Mouse (Mus musculus): Measurements from ENCODE around the gene 2410002F23Rik. TPM values are rescaled to one million over a fixed set of nuclear protein-coding genes. Genes with fewer than 3 reads are reported as not detected.
"Not testable (repeated sequence)": the region's sequence is repeated elsewhere in the genome, so short reads cannot be mapped to it uniquely, and the experiment has no call there.

The 2410002F23Rik gene
- 119 and 143 TPM in 2 replicates for polyA plus RNA-seq (2014; fragmentation: Nextera tagmentation; extraction: Ambion mirVana)

DNA sequence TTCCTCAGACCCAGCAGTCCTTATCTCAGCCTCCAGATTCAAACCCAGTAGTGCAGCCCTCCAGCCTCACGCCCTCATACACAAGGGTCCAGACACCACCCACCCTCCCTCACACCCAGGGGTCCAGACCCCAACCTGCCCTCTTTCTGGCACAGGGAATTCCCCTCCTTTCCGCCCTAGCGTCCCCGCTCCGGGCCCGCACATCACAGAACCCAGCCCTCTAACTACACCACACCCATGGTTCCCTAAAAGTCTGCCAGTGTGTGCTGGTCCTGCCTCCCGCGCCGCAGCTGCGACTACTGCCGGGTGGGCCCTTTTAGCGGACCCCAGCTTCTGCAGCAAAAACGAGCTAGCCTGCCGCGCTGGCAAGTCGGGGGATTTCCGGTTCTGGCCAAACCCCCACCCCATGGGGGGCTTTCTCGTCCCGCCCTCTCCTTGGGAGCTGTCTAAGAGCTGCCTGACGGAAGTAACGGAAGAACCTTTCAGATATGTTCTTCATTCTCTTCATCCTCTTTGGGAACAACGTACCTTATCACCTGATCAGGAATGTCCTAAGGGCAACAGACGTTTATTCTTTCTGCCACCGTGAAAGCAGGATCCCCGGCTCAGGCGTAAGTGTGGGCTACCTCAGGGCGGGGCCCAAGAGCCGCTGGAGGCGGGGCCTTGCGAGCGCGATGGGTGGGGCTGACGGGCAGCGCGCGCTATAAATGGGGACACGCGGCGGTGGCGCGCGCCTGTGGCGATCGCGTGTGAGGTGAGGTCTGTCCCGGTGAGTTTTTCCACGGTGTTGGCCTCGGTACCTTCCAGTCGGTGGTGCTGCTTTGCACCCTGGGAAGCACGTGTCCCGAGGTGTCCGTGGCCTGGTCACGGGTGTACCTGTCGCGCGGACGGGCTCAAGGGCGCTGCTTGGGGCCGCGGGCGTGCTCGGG is at the start of gene 2410002F23Rik, which contains the start of gene 1700028J19Rik:
TSS of gene 2410002F23Rik (plus strand) at position 668 of the 929 bp plus-strand sequence.
TSS of gene 1700028J19Rik (minus strand) at position 641 of the 929 bp plus-strand sequence.
- Histone ChIP-seq H3K4me3 (ENCODE audit: low read length) (peak within 1 kb of the TSS; percentile 96), H3K36me3 (ENCODE audit: control insufficient read depth, insufficient read depth, low read length) (peaks cover 34% of the 10 kb centered on the region), H3K4me2 (replicated peaks; ENCODE audit: low read depth, low read length) (peak within 1 kb of the TSS; percentile 88), H3K4me1 (ENCODE audit: control insufficient read depth, insufficient read depth, low read length) (peaks cover 23% of the 10 kb centered on the region), H3K9ac (ENCODE audit: low read depth, low read length) (peak within 1 kb of the TSS; percentile 95), H3K27me3 (ENCODE audit: control insufficient read depth, insufficient read depth, low read length) (no peaks in the 10 kb centered on the region), H3K27ac (ENCODE audit: low read depth, low read length) (peak within 1 kb of the TSS; percentile 96), H3K9me3 (ENCODE audit: control insufficient read depth, low read length) (no peaks in the 10 kb centered on the region)
- ATAC-seq (ENCODE audit: low FRiP score, low TSS enrichment), result peak; percentile 87
- 1% methylated on average over 54 of the region's 62 CpGs for WGBS

DNA sequence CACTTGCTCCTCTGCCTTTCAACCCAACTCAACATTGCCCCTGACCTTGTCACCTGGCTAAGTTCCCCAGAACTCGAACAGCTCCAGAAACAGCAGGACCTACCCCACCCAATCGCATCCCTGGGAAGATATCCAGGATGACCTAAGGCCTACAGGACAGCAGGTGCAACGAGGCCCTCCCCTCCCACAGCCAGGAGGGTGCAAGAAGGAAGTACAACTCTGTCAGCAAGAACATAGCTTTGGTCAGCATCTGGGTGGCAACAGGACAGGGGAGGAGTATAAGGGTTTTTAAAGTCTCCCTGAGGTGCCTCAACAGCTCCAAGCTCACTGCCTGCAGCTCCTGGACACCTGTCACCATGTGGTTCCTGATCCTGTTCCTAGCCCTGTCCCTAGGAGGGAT is 48.6 kb upstream of the 2410002F23Rik start, which contains the start of gene Klk1b3:
TSS of gene Klk1b3 (plus strand) at position 301 of the 400 bp plus-strand sequence.
- WGBS, result 65% methylated on average over 3 of the region's 3 CpGs
- H3K4me1 ChIP-seq (ENCODE audit: control insufficient read depth, insufficient read depth, low read length), result no peaks in the 10 kb centered on the region
- H3K4me2 ChIP-seq (replicated peaks; ENCODE audit: low read depth, low read length), result no peak within 1 kb of the TSS
- no peak within 1 kb of the TSS for H3K9ac ChIP-seq (ENCODE audit: low read depth, low read length)
- no peaks in the 10 kb centered on the region for H3K9me3 ChIP-seq (ENCODE audit: control insufficient read depth, low read length)
- no peak within 1 kb of the TSS for H3K4me3 ChIP-seq (ENCODE audit: low read length)
- H3K27ac ChIP-seq (ENCODE audit: low read depth, low read length), result no peak within 1 kb of the TSS
- H3K27me3 ChIP-seq (ENCODE audit: control insufficient read depth, insufficient read depth, low read length), result no peaks in the 10 kb centered on the region
- no peak for ATAC-seq (ENCODE audit: low FRiP score, low TSS enrichment)
- no peaks in the 10 kb centered on the region for H3K36me3 ChIP-seq (ENCODE audit: control insufficient read depth, insufficient read depth, low read length)

DNA sequence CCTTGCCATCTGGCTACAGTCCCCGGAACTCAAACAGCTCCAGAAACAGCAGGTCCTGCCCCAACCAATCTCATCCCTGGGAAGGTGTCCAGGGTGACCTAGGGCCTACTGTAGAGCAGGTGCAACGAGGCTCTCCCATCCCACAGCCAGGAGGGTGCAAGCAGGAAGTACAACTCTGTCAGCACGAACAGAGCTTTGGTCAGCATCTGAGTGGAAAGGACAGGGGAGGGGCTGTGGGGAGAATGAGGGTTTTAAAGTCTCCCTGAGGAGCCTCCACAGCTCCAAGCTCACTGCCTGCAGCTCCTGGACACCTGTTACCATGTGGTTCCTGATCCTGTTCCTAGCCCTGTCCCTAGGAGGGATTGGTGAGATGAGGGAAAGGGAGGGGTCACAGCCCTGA is 39.4 kb upstream of the 2410002F23Rik start, which contains the start of gene Klk1b4:
TSS of gene Klk1b4 (plus strand) at position 301 of the 400 bp plus-strand sequence.
- H3K4me3 ChIP-seq (ENCODE audit: low read length); H3K4me1 ChIP-seq (ENCODE audit: control insufficient read depth, insufficient read depth, low read length); H3K9me3 ChIP-seq (ENCODE audit: control insufficient read depth, low read length); H3K27me3 ChIP-seq (ENCODE audit: control insufficient read depth, insufficient read depth, low read length); H3K27ac ChIP-seq (ENCODE audit: low read depth, low read length); ATAC-seq (ENCODE audit: low FRiP score, low TSS enrichment); H3K4me2 ChIP-seq (replicated peaks; ENCODE audit: low read depth, low read length); H3K9ac ChIP-seq (ENCODE audit: low read depth, low read length); H3K36me3 ChIP-seq (ENCODE audit: control insufficient read depth, insufficient read depth, low read length): not testable (repeated sequence)
- 35% methylated on average over 3 of the region's 3 CpGs for WGBS

DNA sequence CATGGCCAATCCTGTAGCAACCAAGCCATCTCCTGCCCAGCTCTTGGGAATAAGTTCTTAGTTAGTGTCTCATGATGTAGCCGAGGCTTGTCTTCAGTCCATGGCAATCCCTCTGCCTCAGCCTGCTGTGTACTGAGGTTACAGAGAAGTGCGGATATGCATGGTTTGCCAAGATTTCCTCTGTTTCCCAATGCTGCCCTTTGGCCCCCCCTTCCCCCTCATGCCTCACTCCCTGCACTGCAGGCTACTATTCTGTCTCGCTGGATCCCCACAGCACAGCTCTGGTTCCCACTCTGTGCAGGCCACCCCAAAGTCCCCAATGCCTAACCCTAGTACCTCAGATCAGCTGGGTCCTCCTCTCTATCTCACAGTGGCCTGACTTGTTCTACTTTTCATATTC is 38.2 kb upstream of the 2410002F23Rik start:
- ATAC-seq (ENCODE audit: low FRiP score, low TSS enrichment), result no peak
- Histone ChIP-seq H3K36me3 (ENCODE audit: control insufficient read depth, insufficient read depth, low read length) (no peaks in the 10 kb centered on the region), H3K4me2 (replicated peaks; ENCODE audit: low read depth, low read length) (no peak overlapping the region), H3K27ac (ENCODE audit: low read depth, low read length) (no peak overlapping the region), H3K4me3 (ENCODE audit: low read length) (no peak overlapping the region), H3K4me1 (ENCODE audit: control insufficient read depth, insufficient read depth, low read length) (no peaks in the 10 kb centered on the region), H3K9ac (ENCODE audit: low read depth, low read length) (no peak overlapping the region), H3K27me3 (ENCODE audit: control insufficient read depth, insufficient read depth, low read length) (no peaks in the 10 kb centered on the region), H3K9me3 (ENCODE audit: control insufficient read depth, low read length) (no peaks in the 10 kb centered on the region)
- WGBS, result 73% methylated on average over 3 of the region's 3 CpGs

DNA sequence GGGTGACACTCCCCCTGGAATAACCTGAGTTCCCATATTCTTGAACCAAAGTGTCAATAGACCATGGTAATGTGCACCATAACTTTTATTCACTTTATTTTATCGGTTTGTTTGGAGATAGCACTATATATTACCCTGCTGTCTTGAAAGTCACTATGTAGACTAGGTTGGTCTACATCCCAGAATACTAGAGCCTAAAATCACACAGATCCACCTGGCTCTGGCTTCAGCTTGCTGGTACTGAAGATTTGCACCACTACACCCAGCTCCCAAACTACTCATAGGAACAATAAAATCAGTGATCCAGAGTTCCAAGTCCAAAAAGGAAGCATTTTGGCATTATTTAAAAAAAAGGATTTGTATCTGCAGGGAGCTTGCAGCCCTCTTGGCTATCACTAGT is 30.9 kb upstream of the 2410002F23Rik start, which contains the start of gene Klk1b5:
TSS of gene Klk1b5 (plus strand) at position 301 of the 400 bp plus-strand sequence.
- no peak within 1 kb of the TSS for H3K4me2 ChIP-seq (replicated peaks; ENCODE audit: low read depth, low read length)
- no peaks in the 10 kb centered on the region for H3K4me1 ChIP-seq (ENCODE audit: control insufficient read depth, insufficient read depth, low read length)
- H3K4me3 ChIP-seq (ENCODE audit: low read length), result no peak within 1 kb of the TSS
- WGBS, result 88% methylated on average over 1 of the region's 1 CpGs
- no peaks in the 10 kb centered on the region for H3K9me3 ChIP-seq (ENCODE audit: control insufficient read depth, low read length)
- no peak for ATAC-seq (ENCODE audit: low FRiP score, low TSS enrichment)
- H3K27ac ChIP-seq (ENCODE audit: low read depth, low read length), result no peak within 1 kb of the TSS
- no peak within 1 kb of the TSS for H3K9ac ChIP-seq (ENCODE audit: low read depth, low read length)
- no peaks in the 10 kb centered on the region for H3K36me3 ChIP-seq (ENCODE audit: control insufficient read depth, insufficient read depth, low read length)
- H3K27me3 ChIP-seq (ENCODE audit: control insufficient read depth, insufficient read depth, low read length), result no peaks in the 10 kb centered on the region

DNA sequence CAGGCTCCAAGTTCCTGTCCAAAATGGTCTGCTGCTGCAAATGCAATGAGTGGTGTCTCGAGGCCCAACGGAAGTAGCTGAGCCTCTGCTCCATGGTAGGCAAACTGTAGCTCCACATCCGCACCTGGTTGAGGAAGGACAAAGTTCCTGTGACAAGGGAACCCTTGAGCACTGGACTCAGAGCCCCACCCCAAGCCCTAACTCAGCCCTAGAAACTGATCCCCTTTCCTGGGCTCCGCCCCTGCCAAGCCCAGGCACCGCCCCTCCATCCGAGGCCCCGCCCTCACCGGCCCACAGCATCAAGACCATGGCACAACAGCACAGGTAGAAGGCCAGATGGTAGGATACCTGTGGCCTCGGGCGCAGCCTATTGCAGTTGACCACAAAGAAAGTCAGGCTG is 24.9 kb upstream of the 2410002F23Rik start:
- H3K36me3 ChIP-seq (ENCODE audit: control insufficient read depth, insufficient read depth, low read length); H3K27ac ChIP-seq (ENCODE audit: low read depth, low read length); H3K4me2 ChIP-seq (replicated peaks; ENCODE audit: low read depth, low read length); ATAC-seq (ENCODE audit: low FRiP score, low TSS enrichment); H3K4me1 ChIP-seq (ENCODE audit: control insufficient read depth, insufficient read depth, low read length); H3K27me3 ChIP-seq (ENCODE audit: control insufficient read depth, insufficient read depth, low read length); H3K4me3 ChIP-seq (ENCODE audit: low read length); H3K9ac ChIP-seq (ENCODE audit: low read depth, low read length); H3K9me3 ChIP-seq (ENCODE audit: control insufficient read depth, low read length): not testable (repeated sequence)
- WGBS, result 63% methylated on average over 8 of the region's 10 CpGs

DNA sequence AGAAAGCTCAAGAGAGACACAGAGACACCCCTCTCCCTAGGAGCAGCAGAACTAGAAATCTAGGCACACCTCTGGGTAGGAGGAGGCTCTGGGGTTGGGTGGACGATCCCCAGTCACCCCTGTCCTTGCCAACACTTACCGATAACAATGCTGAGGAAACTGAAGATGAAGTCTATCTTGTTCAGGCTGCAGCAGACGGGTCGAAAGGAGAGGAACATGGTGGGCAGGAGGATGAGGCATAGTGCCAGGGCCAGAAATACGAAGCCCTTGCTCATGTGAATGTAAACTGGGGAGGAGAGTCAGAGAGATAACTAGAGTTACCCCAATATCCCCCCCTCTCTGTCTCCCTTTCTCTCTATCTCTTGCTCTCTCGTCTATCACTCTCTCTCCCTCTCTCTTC is 24.2 kb upstream of the 2410002F23Rik start:
- not testable (repeated sequence) for H3K27ac ChIP-seq (ENCODE audit: low read depth, low read length); ATAC-seq (ENCODE audit: low FRiP score, low TSS enrichment); H3K4me1 ChIP-seq (ENCODE audit: control insufficient read depth, insufficient read depth, low read length); H3K4me2 ChIP-seq (replicated peaks; ENCODE audit: low read depth, low read length); H3K9me3 ChIP-seq (ENCODE audit: control insufficient read depth, low read length); H3K27me3 ChIP-seq (ENCODE audit: control insufficient read depth, insufficient read depth, low read length); H3K9ac ChIP-seq (ENCODE audit: low read depth, low read length); H3K4me3 ChIP-seq (ENCODE audit: low read length); H3K36me3 ChIP-seq (ENCODE audit: control insufficient read depth, insufficient read depth, low read length)
- 76% methylated on average over 6 of the region's 6 CpGs for WGBS

DNA sequence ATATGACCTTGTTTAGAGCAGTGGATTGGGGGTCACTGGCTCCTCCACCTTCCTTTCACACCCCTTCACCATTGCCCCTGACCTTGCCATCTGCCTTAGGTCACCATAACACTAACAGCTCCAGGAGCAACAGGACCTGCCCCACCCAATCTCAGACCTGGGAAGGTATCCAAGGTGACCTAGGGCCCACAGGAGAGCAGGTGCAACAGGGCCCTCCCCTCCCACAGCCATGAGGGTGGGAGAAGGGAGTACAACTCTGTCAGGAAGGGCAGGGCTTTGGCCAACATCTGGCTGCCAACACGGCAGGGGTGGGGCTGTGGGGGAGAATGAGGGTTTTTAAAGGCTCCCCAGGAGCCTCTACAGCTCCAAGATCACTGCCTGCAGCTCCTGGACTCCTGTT is 21.4 kb upstream of the 2410002F23Rik start, which contains the start of gene Klk1:
TSS of gene Klk1 (plus strand) at position 285 of the 400 bp plus-strand sequence.
- H3K9ac ChIP-seq (ENCODE audit: low read depth, low read length), result no peak within 1 kb of the TSS
- no peak within 1 kb of the TSS for H3K4me3 ChIP-seq (ENCODE audit: low read length)
- no peaks in the 10 kb centered on the region for H3K4me1 ChIP-seq (ENCODE audit: control insufficient read depth, insufficient read depth, low read length)
- 47% methylated on average over 1 of the region's 1 CpGs for WGBS
- no peak for ATAC-seq (ENCODE audit: low FRiP score, low TSS enrichment)
- H3K9me3 ChIP-seq (ENCODE audit: control insufficient read depth, low read length), result no peaks in the 10 kb centered on the region
- H3K4me2 ChIP-seq (replicated peaks; ENCODE audit: low read depth, low read length), result no peak within 1 kb of the TSS
- no peak within 1 kb of the TSS for H3K27ac ChIP-seq (ENCODE audit: low read depth, low read length)
- H3K27me3 ChIP-seq (ENCODE audit: control insufficient read depth, insufficient read depth, low read length), result no peaks in the 10 kb centered on the region
- H3K36me3 ChIP-seq (ENCODE audit: control insufficient read depth, insufficient read depth, low read length), result no peaks in the 10 kb centered on the region

DNA sequence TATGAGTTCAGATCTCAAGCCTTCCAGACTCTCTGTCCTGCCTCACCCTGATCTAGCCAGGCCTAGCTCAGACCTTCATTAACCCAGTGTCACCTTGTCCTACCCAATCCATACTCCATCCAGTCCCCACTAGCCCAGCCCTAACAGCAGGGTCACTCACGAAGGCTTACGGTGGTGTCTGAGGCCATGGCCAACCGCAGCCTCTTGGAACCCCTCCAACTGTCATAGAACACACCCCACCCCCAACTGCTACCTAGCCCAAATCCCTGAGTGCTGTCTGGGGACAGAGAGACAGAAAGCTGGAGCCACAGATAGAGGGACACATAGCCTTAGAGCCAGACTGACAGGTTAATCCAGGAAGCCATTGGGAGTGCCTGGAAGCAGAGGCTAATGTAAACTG is 10.6 kb upstream of the 2410002F23Rik start, which contains the start of gene Gm36864:
TSS of gene Gm36864 (plus strand) at position 269 of the 400 bp plus-strand sequence.
- H3K36me3 ChIP-seq (ENCODE audit: control insufficient read depth, insufficient read depth, low read length), result no peaks in the 10 kb centered on the region
- H3K9me3 ChIP-seq (ENCODE audit: control insufficient read depth, low read length), result no peaks in the 10 kb centered on the region
- no peak for ATAC-seq (ENCODE audit: low FRiP score, low TSS enrichment)
- no peak within 1 kb of the TSS for H3K4me2 ChIP-seq (replicated peaks; ENCODE audit: low read depth, low read length)
- no peak within 1 kb of the TSS for H3K27ac ChIP-seq (ENCODE audit: low read depth, low read length)
- no peak within 1 kb of the TSS for H3K9ac ChIP-seq (ENCODE audit: low read depth, low read length)
- no peaks in the 10 kb centered on the region for H3K4me1 ChIP-seq (ENCODE audit: control insufficient read depth, insufficient read depth, low read length)
- no peaks in the 10 kb centered on the region for H3K27me3 ChIP-seq (ENCODE audit: control insufficient read depth, insufficient read depth, low read length)
- H3K4me3 ChIP-seq (ENCODE audit: low read length), result no peak within 1 kb of the TSS
- 84% methylated on average over 3 of the region's 3 CpGs for WGBS
